Mouse (Mus musculus) B cell, adult (primary cell): ENCODE results near the gene Pla1a. TPM values are rescaled to one million over a fixed set of nuclear protein-coding genes. Genes with fewer than 3 reads are reported as not detected.

Source experiments
- total RNA-seq: library from RNA; stranded (reverse); gene quantifications from 4 replicates; pipeline ENCODE4 v1.2.4, GENCODE M21; 2023; ENCODE audit not compliant: inconsistent age

The Pla1a gene
- total RNA-seq = not detected in 4 replicates

DNA sequence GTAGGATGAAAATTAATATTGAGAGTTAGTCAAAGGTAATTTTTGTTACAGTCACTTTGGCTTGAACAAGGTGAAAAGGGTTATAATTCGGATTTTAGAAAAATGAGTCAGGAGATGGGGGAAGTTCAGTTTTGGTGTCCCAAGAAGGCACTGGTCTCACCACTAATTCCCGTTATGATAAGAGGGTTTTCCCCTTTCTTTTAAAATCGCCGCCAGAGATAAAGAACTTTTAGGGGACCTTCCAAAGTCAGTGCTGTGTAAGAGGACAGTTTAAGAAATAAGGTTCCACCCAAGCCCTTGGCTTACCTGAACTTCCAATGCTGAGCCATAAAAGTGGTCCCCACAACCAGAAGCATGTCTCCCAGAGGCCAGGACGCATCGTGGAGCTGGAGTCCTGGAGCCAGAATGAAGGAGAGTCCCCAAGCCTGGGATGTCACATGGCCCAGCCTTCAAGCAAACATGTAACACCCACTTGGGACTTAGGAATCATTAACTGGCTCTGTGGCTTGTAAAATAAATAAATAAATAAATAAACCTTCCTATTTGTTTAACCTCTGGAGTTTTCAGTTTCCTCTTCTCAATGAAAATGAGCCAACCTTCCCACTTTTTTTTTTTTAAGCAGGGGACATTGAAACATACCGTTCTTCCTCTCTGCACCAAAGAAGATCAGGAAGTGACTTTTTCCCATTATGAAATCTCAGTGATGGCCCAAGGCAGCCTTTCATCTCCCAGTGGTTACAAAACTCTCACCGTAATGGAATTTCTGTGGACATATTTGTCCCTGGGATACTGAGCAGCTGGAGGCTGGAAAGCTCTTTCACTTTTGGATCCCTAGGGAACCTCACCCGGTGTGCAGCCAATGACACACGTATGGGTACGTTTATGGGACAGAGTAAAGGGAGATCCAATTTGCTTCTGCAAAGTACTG lies at the start of gene Pla1a:
Pla1a (minus strand) TSS at position 648 of the 928 bp plus-strand sequence.

GRCm38 (mm10) chr16:38455511-38456418 lies 22.8 kb upstream of the Pla1a start, which contains the start of gene Cd80:
Cd80 (plus strand) TSS chr16:38455561.

DNA sequence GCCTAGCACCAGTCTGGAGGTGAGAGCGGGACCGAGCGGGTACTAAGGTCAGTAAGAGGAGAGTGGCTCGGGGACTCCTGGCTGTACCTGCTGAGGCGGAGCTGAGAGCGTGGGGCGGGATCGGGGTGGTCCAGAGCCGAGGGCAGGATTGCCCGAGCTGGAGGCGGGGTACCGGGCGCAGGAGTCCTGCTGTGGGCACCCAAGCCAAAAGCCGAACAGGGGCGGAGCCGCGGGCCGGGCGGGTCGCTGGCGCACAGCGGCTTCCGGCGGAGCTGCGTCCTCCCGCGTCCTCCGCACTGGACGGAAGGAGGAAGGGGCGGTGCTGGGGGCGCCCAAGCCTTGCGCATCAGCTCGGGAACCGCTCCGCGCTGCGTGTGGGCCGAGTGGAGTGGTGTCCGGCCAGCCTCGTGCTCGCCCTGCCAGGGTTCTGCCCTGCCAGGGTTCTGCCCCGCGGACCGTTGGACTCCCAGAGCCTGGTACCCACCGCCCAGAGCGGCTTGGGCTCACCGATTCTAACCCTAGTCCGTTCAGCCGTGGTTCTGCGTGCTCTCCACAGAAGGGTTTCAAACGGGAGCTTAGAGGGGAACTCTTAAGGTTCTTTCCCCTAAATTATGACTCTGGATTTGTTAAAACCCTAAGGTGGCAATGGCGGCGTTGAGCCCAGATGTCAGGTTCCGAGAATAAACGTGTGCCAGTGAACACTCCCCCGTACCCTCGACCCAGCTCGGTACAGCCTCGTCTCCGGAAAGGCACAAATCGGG lies 19.7 kb upstream of the Pla1a start, which contains the start of gene Adprh:
Adprh (minus strand) TSS at position 262 of the 761 bp plus-strand sequence.

DNA sequence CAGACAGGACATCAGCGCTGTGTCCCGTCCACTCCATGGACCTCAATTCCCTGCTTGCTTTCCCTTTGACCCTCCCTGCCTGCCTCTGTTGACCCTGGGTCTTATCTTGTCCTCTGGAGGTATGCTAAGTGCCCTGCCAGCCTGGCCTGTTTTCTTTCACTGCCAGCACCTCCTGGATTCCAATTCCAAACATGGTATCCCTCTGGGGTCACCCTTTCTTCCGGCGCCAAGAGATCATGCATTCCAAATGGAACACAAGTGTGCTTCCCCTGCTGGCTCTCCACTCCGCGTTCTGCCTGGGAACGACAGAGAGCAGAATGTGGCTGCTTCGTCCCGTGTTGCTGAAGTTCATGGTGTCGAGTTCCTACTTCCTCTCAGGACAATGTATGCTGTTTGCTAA lies 71.0 kb downstream of the Pla1a start, which contains the start of gene Popdc2:
Popdc2 (plus strand) TSS at position 277 of the 400 bp plus-strand sequence.

GRCm38 (mm10) chr16:38346529-38347325 lies 86.2 kb downstream of the Pla1a start, which contains the start of the genes Cox17 and Gm21987:
Cox17 (plus strand) TSS chr16:38346991.
Gm21987 (plus strand) TSS chr16:38347040.

Other genes starting within 250 kb of the Pla1a start
- gene Nr1i2, start 138.3 kb downstream of the Pla1a start, total RNA-seq = not detected in 4 replicates
- gene Maats1, start 91.0 kb downstream of the Pla1a start, total RNA-seq = 0.21 to 0.45 TPM in 2 of 4 replicates, not detected in the others
- 63.0 to 99.1 TPM (median 91.4 TPM) in 4 replicates for gene Cox17, start 86.2 kb downstream of the Pla1a start, total RNA-seq
- not detected in 4 replicates for gene Gm21987, start 86.1 kb downstream of the Pla1a start, total RNA-seq
- 0.60 to 0.69 TPM in 2 of 4 replicates, not detected in the others for gene Popdc2, start 70.9 kb downstream of the Pla1a start, total RNA-seq
- 29.7 to 32.4 TPM (median 30.3 TPM) in 4 replicates for gene Adprh, start 19.6 kb upstream of the Pla1a start, total RNA-seq
- 1.7 to 2.5 TPM (median 1.9 TPM) in 4 replicates for gene Cd80, start 22.4 kb upstream of the Pla1a start, total RNA-seq
- 19.3 to 21.1 TPM (median 19.9 TPM) in 4 replicates for gene Timmdc1, start 89.5 kb upstream of the Pla1a start, total RNA-seq
- gene Poglut1, start 117.1 kb upstream of the Pla1a start, total RNA-seq = 24.1 to 25.6 TPM (median 24.9 TPM) in 4 replicates
- 50.3 to 63.0 TPM (median 55.0 TPM) in 4 replicates for gene Tmem39a, start 125.6 kb upstream of the Pla1a start, total RNA-seq